Comparison of ENCODE assay signal across 15 mouse cellular contexts in genomic region chr3:54403791-54404190, GRCm38 (mm10). TPM values are rescaled to one million over a fixed set of nuclear protein-coding genes. Genes with fewer than 3 reads are reported as not detected.
"Had no signal": no experiment of that assay in that cellular context is flagged by ENCODE, and none has a peak within 500 bp of the region (broad histone marks: within the 10 kb centered on the region; RNA-seq: fewer than 3 reads in every experiment).

No protein-coding gene starts in this region.

- H3K9ac ChIP-seq: lung, embryonic 14.5 days; midbrain, embryonic 13.5 days; midbrain, embryonic 15.5 days; neural tube, embryonic 12.5 days; stomach, embryonic 15.5 days had no signal

- H3K36me3 ChIP-seq: midbrain, embryonic 13.5 days; midbrain, embryonic 15.5 days; neural tube, embryonic 12.5 days; stomach, embryonic 15.5 days had no signal

- H3K9me3 ChIP-seq: midbrain, embryonic 13.5 days; midbrain, embryonic 15.5 days; neural tube, embryonic 12.5 days; stomach, embryonic 15.5 days had no signal

- H3K27me3 ChIP-seq: midbrain, embryonic 13.5 days; midbrain, embryonic 15.5 days; neural tube, embryonic 12.5 days; stomach, embryonic 15.5 days had no signal

- H3K4me3 ChIP-seq: midbrain, embryonic 13.5 days; midbrain, embryonic 15.5 days; neural tube, embryonic 12.5 days; stomach, embryonic 15.5 days had no signal

- H3K4me2 ChIP-seq: lung, embryonic 14.5 days; midbrain, embryonic 11.5 days; midbrain, embryonic 13.5 days; midbrain, embryonic 15.5 days; neural tube, embryonic 12.5 days; stomach, embryonic 15.5 days had no signal

- H3K27ac ChIP-seq: midbrain, embryonic 13.5 days; midbrain, embryonic 15.5 days; neural tube, embryonic 12.5 days; stomach, embryonic 15.5 days; stomach, postnatal 0 days had no signal

- H3K4me1 ChIP-seq: midbrain, embryonic 13.5 days; midbrain, embryonic 15.5 days; neural tube, embryonic 12.5 days; stomach, embryonic 15.5 days had no signal

- ATAC-seq: midbrain, embryonic 13.5 days; midbrain, embryonic 15.5 days had no signal

- DNase-seq: lung, adult 18-20 months; lung, embryonic 14.5 days; lung, postnatal 10 days; lung, postnatal 4 days; right cerebral cortex, postnatal 14 days; thymus, adult 18-20 months; thymus, postnatal 14 days; thymus, postnatal 36 days had no signal

RNA-seq across cellular contexts. Expression of gene Postn, which starts 42.9 kb away (rescaled TPM):
- total RNA-seq: monocyte, adult 5-6 weeks had no signal
